Mouse (Mus musculus) lung, postnatal 0 days (tissue): ENCODE measurements at regions not wholly inside any gene's neighbourhood (a gene's known extent, or its start where the extent isn't known, plus 50 kb on each side); places are given as distances from the start of the nearest gene placed in this dataset.

Experiments used
- ATAC-seq: fragments of 200-750 bp; cut with Nextera tagmentation; 2 replicates; pipeline ENCODE4 v1.8.0; 2017; ENCODE audit warnings: moderate library complexity
- DNase-seq: peaks from one replicate; pipeline ENCODE4 v3.0.0-alpha.2; 2016; ENCODE audit warnings: low spot score
- H3K27ac ChIP-seq: fragments of 300-500 bp; sonication (generic); 2 replicates; pipeline ENCODE4 v1.5.1; 2014; ENCODE audit warnings: antibody characterized with exemption, mild to moderate bottlenecking, low read length, mixed read lengths
- H3K27me3 ChIP-seq: fragments of 300-500 bp; sonication (generic); replicated peaks from 2 replicates; pipeline ENCODE4 v1.6.1; 2014; ENCODE audit warnings: low read length, mixed read lengths; ENCODE audit not compliant: insufficient read depth
- H3K36me3 ChIP-seq: fragments of 300-500 bp; sonication (generic); 2 replicates; pipeline ENCODE4 v1.6.1; 2014; ENCODE audit warnings: low read length, mixed read lengths; ENCODE audit not compliant: insufficient read depth
- H3K4me1 ChIP-seq: fragments of 300-500 bp; sonication (generic); 2 replicates; pipeline ENCODE4 v1.6.1; 2014; ENCODE audit warnings: antibody characterized with exemption, low read depth, low read length, mixed read lengths; ENCODE audit not compliant: insufficient read depth
- H3K4me2 ChIP-seq: fragments of 300-500 bp; sonication (generic); replicated peaks from 2 replicates; pipeline ENCODE4 v1.6.1; 2014; ENCODE audit warnings: low read depth, mild to moderate bottlenecking, low read length, moderate library complexity, mixed read lengths
- H3K4me3 ChIP-seq: fragments of 300-500 bp; sonication (generic); 2 replicates; pipeline ENCODE4 v1.5.1; 2014; ENCODE audit warnings: low read depth, low read length
- H3K9ac ChIP-seq: fragments of 300-500 bp; sonication (generic); replicated peaks from 2 replicates; pipeline ENCODE4 v1.6.1; 2014; ENCODE audit warnings: low read depth, mild to moderate bottlenecking
- H3K9me3 ChIP-seq: fragments of 300-500 bp; sonication (generic); 2 replicates; pipeline ENCODE4 v1.6.1; 2016; ENCODE audit warnings: low read length, mixed read lengths
- CTCF ChIP-seq: IDR thresholded peaks from 2 replicates; pipeline ENCODE4 v1.5.1; 2016; ENCODE audit warnings: antibody characterized with exemption, mild to moderate bottlenecking
- EP300 ChIP-seq: IDR thresholded peaks from 2 replicates; pipeline ENCODE4 v1.6.1; 2016; ENCODE audit warnings: antibody characterized with exemption, mild to moderate bottlenecking, control low read depth
- WGBS: fragments of 180-500 bp; shearing (Covaris S2); extraction: QIAGEN DNeasy Blood & Tissue Kit; methylation state at CpG from one replicate; pipeline ENCODE4 v1.1.7; 2014; 5-methylcytosine and 5-hydroxymethylcytosine counted together

DNA sequence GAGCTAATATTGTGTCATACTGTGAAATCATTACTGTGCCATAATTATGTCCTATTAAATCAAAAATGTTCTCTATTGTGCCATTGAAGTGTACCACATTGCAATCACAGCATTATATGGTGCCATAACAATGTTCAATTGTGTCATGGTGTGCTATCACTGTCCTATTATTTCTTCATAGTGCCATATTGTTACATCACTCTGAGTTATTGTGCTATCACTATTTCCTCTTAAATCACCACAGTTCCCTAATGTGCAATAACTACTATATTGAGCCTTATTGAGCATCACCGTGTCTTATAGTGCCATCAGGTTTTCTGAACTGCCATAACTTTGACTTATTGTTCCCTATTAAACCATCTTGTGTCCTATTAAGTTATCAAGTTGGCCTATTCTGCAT lies 299.7 kb downstream of the Slco6d1 start:
- TF ChIP-seq CTCF (no peak), EP300 (no peak)
- Histone ChIP-seq H3K27me3 (no peaks in the 10 kb centered on the region), H3K36me3 (no peaks in the 10 kb centered on the region), H3K4me2 (no peak overlapping the region), H3K4me3 (no peak overlapping the region), H3K9ac (no peak overlapping the region), H3K27ac (no peak overlapping the region), H3K4me1 (no peaks in the 10 kb centered on the region), H3K9me3 (peaks cover 2% of the 10 kb centered on the region; the same call in 1 of the 2 replicates)
- ATAC-seq, result no peak
- 76% methylated on average over 1 of the region's 1 CpGs for WGBS
- no peak for DNase-seq

DNA sequence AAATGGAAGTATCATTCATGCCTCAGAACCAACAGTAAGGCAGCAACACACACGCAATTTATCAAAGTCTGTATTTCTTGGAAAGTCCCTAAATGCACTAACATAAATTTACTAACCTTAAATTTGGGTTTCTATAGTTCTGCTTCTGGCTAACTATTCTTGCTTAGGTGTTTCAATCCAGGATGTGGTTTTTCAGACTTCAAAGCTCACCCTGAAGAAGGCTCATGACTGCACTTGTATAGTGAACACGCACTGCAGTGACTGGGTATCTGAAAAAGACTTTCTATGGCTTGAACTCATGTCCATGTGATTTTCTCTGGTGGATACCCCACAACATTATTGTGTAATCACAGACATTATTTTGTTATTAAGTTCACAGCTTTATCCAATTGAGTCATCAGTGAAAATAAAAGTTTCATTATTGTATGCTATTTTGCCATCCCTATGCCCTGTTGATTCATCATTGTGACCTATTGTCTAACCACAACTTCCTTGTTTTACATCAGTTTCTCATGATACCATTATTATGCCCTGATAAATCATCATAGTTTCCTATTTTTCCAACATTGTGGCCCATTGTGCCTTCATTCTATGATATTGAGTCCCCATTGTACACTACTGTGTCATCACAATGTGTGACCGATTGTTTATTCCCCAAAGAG lies 306.6 kb downstream of the Slco6d1 start:
- Histone ChIP-seq H3K9ac (no peak overlapping the region), H3K4me1 (no peaks in the 10 kb centered on the region), H3K4me3 (no peak overlapping the region), H3K9me3 (no peaks in the 10 kb centered on the region), H3K27me3 (no peaks in the 10 kb centered on the region), H3K27ac (no peak overlapping the region), H3K4me2 (no peak overlapping the region), H3K36me3 (no peaks in the 10 kb centered on the region)
- TF ChIP-seq EP300 (no peak), CTCF (no peak)
- DNase-seq, result no peak
- WGBS, result 79% methylated on average over 3 of the region's 3 CpGs
- no peak for ATAC-seq

DNA sequence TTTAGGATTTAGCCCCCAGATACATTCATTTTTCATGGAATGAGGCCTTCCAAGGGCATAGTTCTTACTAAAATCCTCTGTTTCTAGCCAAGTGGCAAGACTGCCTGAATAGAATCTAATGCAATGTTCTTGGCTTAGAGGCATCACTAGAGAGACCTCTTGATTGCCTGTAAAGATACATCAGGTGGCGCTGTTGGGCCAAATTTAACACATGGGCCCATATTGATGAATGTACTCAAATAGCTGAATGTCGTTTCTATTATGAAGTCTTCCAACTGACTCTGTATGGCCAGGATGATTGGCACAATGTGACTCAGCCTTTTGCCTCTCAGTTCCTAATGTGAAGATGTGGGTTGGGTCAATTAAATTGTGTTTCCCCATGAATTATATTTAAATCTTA lies 328.0 kb downstream of the Slco6d1 start:
- Histone ChIP-seq H3K27me3 (no peaks in the 10 kb centered on the region), H3K4me2 (no peak overlapping the region), H3K9ac (no peak overlapping the region), H3K9me3 (no peaks in the 10 kb centered on the region), H3K4me3 (no peak overlapping the region), H3K36me3 (no peaks in the 10 kb centered on the region), H3K4me1 (no peaks in the 10 kb centered on the region), H3K27ac (no peak overlapping the region)
- TF ChIP-seq EP300 (no peak), CTCF (no peak)
- DNase-seq (no peak), ATAC-seq (no peak)
- WGBS, result 4% methylated on average over 2 of the region's 2 CpGs

DNA sequence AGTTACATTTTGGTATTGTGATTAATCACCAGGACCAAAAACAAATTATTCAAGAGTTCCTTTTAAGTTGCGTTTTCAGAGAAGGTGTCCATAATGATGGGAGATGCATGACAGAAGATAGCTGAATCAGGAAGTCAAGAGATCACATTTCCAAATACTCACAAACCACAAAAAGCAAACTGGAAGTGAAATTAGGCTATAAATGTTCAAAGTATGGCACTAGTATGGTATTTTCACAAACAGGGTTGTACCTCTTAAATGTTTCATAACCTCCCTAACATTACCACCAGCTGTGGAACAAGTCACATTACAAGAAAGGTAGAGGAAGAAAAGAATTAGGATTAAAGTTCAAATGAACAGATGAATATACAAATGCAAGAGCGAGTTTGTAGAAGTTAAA lies 367.6 kb downstream of the Slco6d1 start:
- no peak overlapping the region for H3K9ac ChIP-seq
- no peaks in the 10 kb centered on the region for H3K9me3 ChIP-seq
- ATAC-seq (no peak), DNase-seq (no peak)
- WGBS, result 82% methylated on average over 2 of the region's 2 CpGs
- no peaks in the 10 kb centered on the region for H3K4me1 ChIP-seq
- no peaks in the 10 kb centered on the region for H3K36me3 ChIP-seq
- H3K4me3 ChIP-seq, result no peak overlapping the region
- TF ChIP-seq EP300 (no peak), CTCF (no peak)
- H3K27ac ChIP-seq, result no peak overlapping the region
- no peaks in the 10 kb centered on the region for H3K27me3 ChIP-seq
- H3K4me2 ChIP-seq, result no peak overlapping the region

DNA sequence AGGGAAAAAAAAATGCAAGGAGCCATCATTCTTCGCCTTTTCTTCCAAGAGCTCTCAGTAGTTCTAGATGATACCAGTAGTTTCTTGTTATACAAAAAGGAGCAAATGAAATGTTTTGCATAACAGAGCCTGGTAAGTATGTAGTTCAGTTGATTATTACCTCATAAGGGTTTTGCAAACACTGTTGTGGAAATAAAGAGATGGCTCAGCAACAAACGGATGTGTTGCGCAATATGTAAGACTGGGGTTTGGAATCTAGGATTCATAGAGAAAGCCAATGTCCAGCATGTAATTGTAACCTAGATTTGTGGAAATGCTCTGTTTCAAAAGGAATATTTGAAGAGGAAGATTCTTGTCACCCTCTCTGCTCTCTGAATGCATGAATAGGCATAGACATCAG lies 372.4 kb downstream of the Slco6d1 start:
- Histone ChIP-seq H3K4me2 (no peak overlapping the region), H3K36me3 (no peaks in the 10 kb centered on the region), H3K27ac (no peak overlapping the region), H3K27me3 (no peaks in the 10 kb centered on the region), H3K4me3 (no peak overlapping the region), H3K9me3 (no peaks in the 10 kb centered on the region), H3K4me1 (no peaks in the 10 kb centered on the region), H3K9ac (no peak overlapping the region)
- WGBS, result 82% methylated on average over 3 of the region's 3 CpGs
- ATAC-seq (no peak), DNase-seq (no peak)
- TF ChIP-seq EP300 (no peak), CTCF (no peak)

DNA sequence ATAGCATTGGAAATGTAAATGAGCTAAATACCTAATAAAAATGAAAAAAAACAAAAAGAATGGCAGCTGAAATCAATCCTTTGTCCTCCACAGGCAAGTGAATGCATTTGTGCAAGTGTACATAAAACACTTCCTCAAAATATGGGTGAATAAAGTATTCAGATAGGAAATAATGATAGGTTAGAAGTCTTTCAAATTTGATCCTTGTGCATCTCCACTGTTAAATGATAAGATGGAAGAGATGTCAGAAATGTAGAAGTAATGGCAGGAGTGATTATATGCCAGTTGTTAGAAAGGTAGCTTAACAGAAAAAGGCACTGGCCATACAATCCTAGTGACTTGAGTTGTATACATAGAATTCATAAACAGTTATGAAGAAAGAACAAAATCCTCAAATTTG lies 391.6 kb downstream of the Slco6d1 start:
- Histone ChIP-seq H3K36me3 (no peaks in the 10 kb centered on the region), H3K9ac (no peak overlapping the region), H3K4me1 (no peaks in the 10 kb centered on the region), H3K27me3 (no peaks in the 10 kb centered on the region), H3K4me2 (no peak overlapping the region), H3K4me3 (no peak overlapping the region), H3K27ac (no peak overlapping the region), H3K9me3 (no peaks in the 10 kb centered on the region)
- ATAC-seq (no peak), DNase-seq (no peak)
- TF ChIP-seq CTCF (no peak), EP300 (no peak)

DNA sequence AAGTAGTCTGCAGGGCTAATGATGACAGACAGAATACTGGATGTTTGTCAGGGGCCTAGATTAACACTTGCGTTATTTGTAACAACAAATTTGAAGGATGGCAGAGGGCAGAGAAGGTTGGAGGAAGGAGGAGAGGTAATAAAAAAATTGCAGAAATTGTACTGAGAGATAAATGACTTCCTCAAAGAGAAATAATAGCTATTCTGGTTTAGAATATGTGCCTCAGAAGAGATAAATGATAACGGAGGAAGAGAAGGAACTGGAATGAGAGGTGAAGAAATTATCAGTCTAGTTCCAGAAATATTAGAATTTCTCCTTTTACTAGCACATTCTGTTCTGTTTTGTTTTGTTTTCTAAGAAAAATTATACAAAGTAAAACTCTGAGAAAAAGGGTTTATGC lies 393.1 kb downstream of the Slco6d1 start:
- H3K4me2 ChIP-seq, result no peak overlapping the region
- H3K4me3 ChIP-seq, result no peak overlapping the region
- H3K4me1 ChIP-seq, result no peaks in the 10 kb centered on the region
- no peak overlapping the region for H3K9ac ChIP-seq
- no peak for DNase-seq
- H3K27ac ChIP-seq, result no peak overlapping the region
- no peaks in the 10 kb centered on the region for H3K27me3 ChIP-seq
- ATAC-seq, result no peak
- no peaks in the 10 kb centered on the region for H3K36me3 ChIP-seq
- TF ChIP-seq CTCF (no peak), EP300 (no peak)
- 87% methylated on average over 2 of the region's 2 CpGs for WGBS
- no peaks in the 10 kb centered on the region for H3K9me3 ChIP-seq
